Mouse (Mus musculus): ENCODE measurements at regions not wholly inside any gene's neighbourhood (a gene's known extent, or its start where the extent isn't known, plus 50 kb on each side); places are given as distances from the start of the nearest gene placed in this dataset.

DNA sequence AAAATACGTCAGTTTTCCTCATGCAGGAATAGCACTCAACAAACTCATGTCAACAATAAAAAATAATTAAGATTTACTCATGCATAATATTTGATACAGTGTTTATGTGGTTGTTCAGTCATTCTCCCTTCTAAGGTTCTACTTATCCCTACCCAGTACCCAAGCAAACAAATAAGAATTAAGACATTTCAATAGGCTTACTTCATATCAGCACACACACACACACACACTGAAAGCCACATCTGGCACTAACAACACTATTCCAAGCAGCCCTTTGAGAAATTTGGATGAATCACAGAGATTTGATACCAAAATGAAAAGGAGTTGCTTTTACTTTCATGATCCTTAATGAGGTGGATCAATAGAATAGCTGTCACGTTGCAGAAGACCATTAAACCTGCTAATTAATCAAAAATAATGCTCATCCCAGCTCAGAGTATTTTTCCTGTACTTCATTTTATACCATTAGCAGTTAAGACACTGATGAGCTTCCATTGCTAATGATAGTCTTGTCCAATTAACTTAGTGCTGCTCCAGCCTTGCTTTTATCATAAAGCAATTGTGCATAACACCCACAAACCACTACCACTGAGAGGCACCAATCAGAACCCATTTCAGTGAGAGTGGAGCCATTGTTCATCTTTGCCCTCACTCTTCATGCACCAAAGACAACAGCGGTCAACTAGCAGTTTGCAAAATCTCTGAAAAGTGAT lies 188.3 kb downstream of the Arl4a start:
- TF ChIP-seq GATA1 (IDR thresholded peaks at IDR 0.05; ENCODE audit: borderline replicate concordance, low read length) (no peak), CTCF (IDR thresholded peaks at IDR 0.05; ENCODE audit: low read depth, low read length) (no peak), TAL1 (conservative IDR thresholded peaks at IDR 0.05; ENCODE audit: low read depth, low read length) (no peak), POLR2AphosphoS5 (IDR thresholded peaks at IDR 0.05; ENCODE audit: insufficient replicate concordance, low read depth, low read length) (no peak), GATA2 (IDR thresholded peaks at IDR 0.05; ENCODE audit: borderline replicate concordance, low read depth, low read length) (no peak)

All from G1E (cell line).